Mouse (Mus musculus): ENCODE results near the gene Shisal1.

The Shisal1 gene

GRCm38 (mm10) chr15:84372801-84373200, 74.1 kb downstream of the Shisal1 start:
- DNase-seq (ENCODE audit: low read depth, low spot score), result peak; percentile 26

GRCm38 (mm10) chr15:84367402-84367801, 79.5 kb downstream of the Shisal1 start:
- no peak for DNase-seq (ENCODE audit: low read depth, low spot score)

- no peak for DNase-seq (ENCODE audit: low read depth, low spot score)
These were observed 80.3 kb downstream of the Shisal1 start for GRCm38 (mm10) chr15:84366574-84366989.

DNA sequence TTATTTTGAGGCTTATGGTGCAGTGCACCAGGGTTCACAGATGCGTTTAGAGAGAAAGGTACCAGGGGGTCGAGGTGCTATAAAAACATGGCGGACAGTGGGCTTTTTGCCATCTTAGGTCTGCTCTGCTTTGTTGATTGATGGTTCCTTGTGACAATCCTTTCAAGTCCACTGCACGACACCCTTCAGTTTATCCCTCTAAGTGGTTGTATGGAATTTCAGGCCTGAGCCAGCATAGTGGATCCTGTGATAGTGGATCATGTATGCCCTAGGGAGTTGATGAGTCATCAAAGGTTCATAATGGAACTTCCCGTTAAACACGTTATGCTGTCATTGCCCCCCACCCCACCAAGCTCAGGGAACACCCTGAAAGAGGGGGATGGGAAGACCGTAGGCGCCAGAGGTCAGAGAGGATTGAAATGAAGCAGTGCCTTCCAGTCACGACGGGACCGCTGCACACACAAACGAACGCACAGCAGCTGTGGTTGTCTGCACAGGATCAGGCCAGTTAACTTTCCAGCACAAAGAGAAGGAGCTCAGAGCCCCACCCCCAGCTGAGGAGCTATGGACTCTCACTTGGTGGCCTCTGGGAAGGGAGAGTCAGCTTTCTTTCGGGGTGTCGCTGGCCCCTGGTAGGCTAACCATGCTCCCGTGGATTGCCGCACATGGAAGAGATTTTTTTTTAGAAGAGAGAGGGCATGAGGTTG, 81.1 kb downstream of the Shisal1 start:
- no peak for DNase-seq (ENCODE audit: low read depth, low spot score)

DNA sequence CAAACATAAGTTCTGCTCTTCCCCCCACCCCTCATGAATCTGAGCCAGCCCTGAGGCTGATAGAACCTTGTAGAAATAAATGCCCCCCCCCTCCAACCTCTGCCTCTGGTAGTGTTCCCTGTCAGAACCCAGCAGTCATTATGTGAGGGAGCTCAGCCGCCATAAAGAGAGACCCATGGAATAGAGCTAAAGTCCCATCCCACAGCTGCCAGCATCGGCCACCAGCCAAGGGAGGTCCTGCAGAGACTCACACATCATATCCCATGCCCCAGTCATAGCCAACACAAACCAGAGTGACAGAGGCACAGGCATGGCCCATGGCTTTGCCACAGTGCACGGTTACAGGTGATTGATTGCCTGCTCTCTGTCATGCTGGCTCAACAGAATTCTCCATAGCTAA, 82.2 kb downstream of the Shisal1 start:
- no peak for DNase-seq (ENCODE audit: low read depth, low spot score)

DNA sequence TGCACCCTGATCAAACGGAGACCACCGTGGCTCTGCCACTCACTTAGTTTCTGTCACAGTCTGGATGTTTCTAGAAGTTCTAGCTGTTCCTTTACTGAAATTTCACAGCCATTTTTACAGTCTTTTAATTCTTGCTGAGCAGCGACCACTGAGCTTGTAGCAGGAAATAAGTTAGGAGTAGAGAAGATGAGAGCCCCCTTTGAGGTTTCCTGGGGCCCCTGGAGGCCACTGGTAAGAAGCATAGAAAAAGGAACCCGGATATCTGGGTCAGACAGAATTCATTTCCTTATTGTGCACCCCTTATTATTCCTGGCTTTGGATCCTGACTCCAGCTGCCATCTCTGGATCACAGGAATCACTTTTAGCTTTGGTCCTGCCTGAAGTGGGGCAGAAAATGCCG, 91.8 kb downstream of the Shisal1 start:
- no peak for DNase-seq (ENCODE audit: low read depth, low spot score)

- no peak for DNase-seq (ENCODE audit: low read depth, low spot score)
These were observed 94.7 kb downstream of the Shisal1 start for GRCm38 (mm10) chr15:84351915-84352844.

DNA sequence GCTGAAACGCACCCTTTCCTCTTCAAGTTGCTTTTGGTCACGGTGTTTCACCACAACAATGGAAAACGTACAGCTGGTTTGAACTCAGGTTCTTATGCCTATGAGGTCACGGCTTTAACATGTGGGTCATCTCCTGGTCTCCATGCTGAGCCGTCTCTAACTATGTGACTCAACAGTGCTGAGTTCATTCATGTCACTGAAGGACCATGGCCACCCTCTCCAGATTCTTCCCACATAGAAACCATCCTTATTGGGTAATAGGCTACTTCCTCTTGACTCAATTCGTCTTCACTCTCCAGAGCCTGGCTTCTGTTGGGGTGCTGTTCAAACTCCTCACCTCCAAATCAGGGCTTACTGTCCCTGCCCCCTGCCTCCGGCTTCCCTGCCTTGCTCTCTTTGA, 95.6 kb downstream of the Shisal1 start:
- no peak for DNase-seq (ENCODE audit: low read depth, low spot score)

DNA sequence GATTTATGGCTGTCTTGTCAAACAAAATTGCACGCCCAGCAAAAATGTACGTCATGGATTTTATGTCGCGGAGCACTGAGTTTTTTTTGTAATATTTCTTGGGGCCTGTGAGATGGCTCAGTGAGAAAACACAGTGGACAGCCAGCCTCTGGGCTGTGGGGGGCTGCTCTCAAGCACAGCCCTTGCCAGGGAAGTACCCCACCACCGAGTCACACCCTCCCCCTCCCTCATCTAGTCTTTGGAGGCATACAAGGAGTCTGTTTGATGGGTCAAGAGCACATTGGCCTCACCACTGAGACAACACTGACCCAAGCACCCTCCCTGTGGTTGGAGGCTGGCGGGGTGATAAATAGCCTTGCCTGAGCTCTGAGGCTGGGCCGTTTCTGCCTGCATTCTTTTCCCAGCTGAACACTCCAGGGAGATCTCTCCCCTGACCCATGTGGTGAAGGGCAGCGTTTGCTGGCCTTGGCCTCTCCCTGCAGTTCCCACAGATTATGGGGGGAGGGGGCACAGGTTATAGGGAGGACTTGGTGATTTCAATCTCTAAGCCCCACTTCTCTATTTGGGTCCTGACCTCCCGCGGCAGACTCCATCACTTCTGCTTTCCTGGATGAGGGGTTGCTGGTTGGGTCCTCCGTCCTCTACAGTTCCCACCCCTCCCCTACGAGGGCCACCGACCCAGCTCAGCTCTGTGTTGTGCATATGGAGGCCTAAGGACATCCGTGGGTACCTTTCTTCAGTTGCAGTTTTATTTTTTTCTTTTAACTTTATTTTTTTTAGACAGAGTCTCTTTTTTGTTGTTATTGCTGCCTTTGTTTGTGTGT, 96.8 kb downstream of the Shisal1 start:
- DNase-seq (ENCODE audit: low read depth, low spot score), result no peak

DNA sequence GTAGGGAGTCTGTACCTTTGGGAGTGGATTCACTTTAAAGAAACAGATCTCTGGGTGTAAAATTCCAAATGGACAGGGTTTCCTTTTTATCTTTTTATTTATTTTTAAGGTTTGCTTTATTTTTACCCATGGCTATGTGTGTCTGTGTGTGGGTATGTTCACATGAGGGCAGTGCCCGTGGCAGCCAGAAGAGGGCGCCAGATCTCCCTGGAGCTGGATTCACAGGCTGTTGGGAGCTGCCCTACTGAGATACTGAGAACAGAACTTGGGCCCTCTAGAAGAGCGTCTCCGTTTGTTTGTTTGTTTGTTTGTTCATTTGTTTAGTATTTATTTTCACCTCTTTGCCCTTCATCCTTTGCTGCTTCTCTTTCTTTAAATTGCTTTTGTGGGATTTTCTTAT, 98.1 kb downstream of the Shisal1 start:
- peak; percentile 39 for DNase-seq (ENCODE audit: low read depth, low spot score)

DNA sequence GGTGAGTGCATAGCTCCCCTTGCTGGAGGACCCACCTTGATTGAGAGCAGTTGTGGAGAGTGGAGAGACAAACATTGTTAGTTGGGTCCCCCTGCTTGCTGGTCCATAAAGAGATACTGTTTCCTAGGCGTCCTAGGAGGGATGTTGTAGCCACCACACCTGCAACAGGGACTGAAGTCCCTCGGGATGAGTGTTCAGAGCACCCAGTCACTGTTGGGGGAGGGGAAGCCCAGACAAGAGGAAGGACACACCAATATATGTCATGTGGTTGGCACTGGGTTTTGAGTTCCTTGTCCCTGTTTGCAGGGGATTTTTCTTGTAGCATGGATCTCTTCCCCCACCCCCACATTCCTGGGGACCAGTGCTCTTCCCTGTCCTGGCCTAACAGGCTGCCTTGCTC, 106.0 kb downstream of the Shisal1 start:
- DNase-seq (ENCODE audit: low read depth, low spot score), result no peak

DNA sequence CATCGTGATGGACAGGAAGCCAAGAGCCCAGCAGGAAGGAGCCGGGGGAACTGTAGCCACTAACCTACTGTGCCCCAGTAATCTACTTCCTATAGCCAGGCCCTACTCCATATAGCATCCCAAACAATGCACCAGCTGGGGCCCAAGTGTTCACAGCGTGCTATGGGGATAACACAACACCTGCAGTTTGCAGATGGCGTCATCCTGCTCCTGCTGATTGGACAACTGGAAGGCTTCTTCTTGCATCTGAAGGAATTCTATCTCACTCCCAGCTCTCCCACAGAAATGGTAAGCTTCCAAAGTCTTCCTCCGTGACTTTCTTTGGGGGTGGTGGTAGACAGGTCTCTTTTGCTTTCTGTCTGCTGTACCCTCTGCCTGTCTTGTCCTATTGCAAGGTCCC, 109.3 kb downstream of the Shisal1 start:
- DNase-seq (ENCODE audit: low read depth, low spot score), result no peak

DNA sequence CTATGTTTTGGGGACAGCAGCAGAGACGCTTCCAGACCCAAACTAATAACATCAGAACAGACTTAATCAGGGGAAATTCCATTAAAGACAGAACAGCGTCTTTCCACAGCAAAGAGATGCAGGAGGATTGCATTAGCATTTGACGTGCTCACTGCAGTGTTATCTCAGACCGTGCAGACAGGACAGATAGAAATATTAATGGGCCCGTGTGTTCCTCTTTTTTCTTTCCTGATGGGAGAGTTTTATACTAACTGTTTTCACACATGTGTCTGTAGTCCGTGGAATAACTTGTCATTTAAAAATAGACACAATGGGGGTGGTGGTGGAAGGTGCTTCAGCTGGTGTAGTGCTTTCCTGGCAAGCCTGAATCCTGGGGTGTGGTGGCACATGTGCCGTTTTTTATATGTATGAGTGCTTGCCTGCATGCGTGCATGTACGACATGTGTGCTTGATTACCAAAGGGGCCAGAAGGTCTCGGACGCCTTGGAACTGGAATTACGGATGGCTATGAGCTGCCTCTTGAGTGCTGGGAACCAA, 110.5 kb downstream of the Shisal1 start:
- no peak for DNase-seq (ENCODE audit: low read depth, low spot score)

DNA sequence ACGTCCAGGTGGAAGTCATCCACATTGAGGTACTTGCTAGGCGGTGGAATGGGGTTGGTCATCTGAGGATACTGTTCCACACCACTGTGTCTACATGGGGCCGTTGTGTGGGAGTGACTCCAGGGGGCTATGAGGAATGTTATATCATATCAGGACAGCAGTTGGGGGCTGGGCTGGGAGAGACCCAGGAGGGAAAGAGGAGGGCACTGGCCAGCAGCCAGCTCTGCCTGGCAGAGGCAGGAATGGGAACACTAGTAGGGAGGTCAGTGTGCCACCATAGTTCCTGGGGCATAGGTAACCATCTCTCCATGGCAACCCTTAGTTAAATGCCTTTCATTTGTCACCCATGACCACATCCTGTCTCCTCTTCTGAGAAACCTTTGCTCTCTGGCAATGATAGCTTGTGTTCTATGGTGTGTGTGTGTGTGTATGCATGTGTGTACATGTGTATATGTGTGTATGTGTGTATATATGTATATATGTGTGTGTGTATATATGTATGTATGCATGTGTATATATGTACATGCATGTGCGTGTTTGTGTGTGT, 115.8 kb downstream of the Shisal1 start:
- DNase-seq (ENCODE audit: low read depth, low spot score), result no peak

- DNase-seq (ENCODE audit: low read depth, low spot score), result no peak
These were observed 117.0 kb downstream of the Shisal1 start for GRCm38 (mm10) chr15:84329940-84330339.

All from ES-CJ7 (cell line).